Mouse (Mus musculus): ENCODE data around the gene Gphb5. TPM values are rescaled to one million over a fixed set of nuclear protein-coding genes. Genes with fewer than 3 reads are reported as not detected.

The Gphb5 gene
- polyA plus RNA-seq, 1 experiment: not detected

DNA sequence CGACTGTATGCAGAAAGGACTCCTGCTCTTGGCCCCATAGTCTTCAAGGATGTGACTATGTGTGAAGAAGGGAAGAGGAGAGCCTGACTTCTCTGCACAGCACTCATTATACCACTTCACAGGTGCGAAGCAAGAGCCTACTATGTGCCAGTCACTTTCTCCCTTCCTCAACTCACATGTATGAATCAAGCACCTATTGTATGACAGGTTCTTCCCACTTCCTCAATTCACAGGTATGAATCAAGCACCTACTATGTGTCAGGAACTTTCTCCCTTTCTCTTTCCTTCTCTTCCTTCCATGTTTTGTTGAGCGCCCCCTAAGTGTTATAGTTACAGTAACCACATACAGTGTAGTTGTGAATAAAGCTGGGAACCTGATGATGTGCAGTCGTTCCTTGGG, 8.2 kb upstream of the Gphb5 start:
- TF ChIP-seq CTCF (IDR thresholded peaks at IDR 0.05; ENCODE audit: borderline replicate concordance, insufficient read depth, low read depth, low read length) (no peak), POLR2A (IDR thresholded peaks at IDR 0.05; ENCODE audit: borderline replicate concordance, insufficient read depth, low read length) (no peak)
- H3K27ac ChIP-seq (ENCODE audit: insufficient read depth, low read length): no peak overlapping the region
- WGBS: 77% methylated on average over 4 of the region's 4 CpGs
- DNase-seq: no peak
- no peak overlapping the region for H3K4me3 ChIP-seq (replicated peaks; ENCODE audit: insufficient read depth, low read depth, low read length)
- H3K27me3 ChIP-seq (ENCODE audit: control insufficient read depth, insufficient read depth, low read length): no peaks in the 10 kb centered on the region
- H3K4me1 ChIP-seq (ENCODE audit: control insufficient read depth, insufficient read depth, low read length): no peaks in the 10 kb centered on the region

DNA sequence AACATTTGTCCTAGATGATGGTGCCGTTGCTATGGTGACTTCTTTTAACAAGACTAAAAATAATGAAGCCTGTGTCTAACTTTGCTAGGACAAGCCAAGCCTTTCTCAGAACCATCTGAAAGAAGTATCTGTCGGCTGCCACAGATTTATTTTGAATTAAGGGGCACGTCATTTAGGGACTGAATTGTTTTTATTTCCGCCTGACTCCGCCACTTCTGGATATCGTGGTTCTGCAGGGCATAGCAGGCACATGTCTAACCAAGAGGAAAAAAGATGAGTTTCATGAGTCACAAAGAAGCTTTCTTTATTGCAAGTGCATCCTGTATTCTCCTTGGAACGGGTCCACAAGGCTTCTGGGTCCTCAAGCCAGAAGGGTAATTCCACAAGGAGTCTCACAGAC, 7.8 kb upstream of the Gphb5 start:
- no peak overlapping the region for H3K4me3 ChIP-seq (replicated peaks; ENCODE audit: insufficient read depth, low read depth, low read length)
- 49% methylated on average over 7 of the region's 7 CpGs for WGBS
- TF ChIP-seq CTCF (IDR thresholded peaks at IDR 0.05; ENCODE audit: borderline replicate concordance, insufficient read depth, low read depth, low read length): no peak
- TF ChIP-seq POLR2A (IDR thresholded peaks at IDR 0.05; ENCODE audit: borderline replicate concordance, insufficient read depth, low read length): no peak
- no peak overlapping the region for H3K27ac ChIP-seq (ENCODE audit: insufficient read depth, low read length)
- DNase-seq: no peak
- no peaks in the 10 kb centered on the region for H3K4me1 ChIP-seq (ENCODE audit: control insufficient read depth, insufficient read depth, low read length)
- no peaks in the 10 kb centered on the region for H3K27me3 ChIP-seq (ENCODE audit: control insufficient read depth, insufficient read depth, low read length)

DNA sequence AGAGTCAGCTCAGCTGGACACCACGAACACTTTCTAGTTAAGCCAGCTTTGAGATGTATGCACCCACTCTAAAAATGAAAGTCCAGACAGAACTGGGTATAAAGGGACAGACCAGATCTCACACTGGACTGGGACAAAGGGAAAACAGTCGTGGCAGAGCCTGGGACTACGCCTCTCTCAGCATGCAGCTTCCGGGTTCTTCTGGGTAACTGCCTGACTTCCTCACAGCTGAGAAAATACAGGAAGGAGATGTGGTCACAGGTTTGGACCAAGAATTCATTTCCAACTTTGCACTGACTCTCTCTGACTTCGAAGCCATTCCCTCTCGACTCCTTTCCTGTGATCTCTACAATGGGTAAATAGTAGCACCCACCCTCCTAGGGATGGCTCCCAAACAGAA, 1.6 kb downstream of the Gphb5 start:
- no peak overlapping the region for H3K27ac ChIP-seq (ENCODE audit: insufficient read depth, low read length)
- H3K4me1 ChIP-seq (ENCODE audit: control insufficient read depth, insufficient read depth, low read length): no peaks in the 10 kb centered on the region
- no peak for DNase-seq
- H3K4me3 ChIP-seq (replicated peaks; ENCODE audit: insufficient read depth, low read depth, low read length): no peak overlapping the region
- no peaks in the 10 kb centered on the region for H3K27me3 ChIP-seq (ENCODE audit: control insufficient read depth, insufficient read depth, low read length)
- TF ChIP-seq POLR2A (IDR thresholded peaks at IDR 0.05; ENCODE audit: borderline replicate concordance, insufficient read depth, low read length): no peak
- WGBS: 68% methylated on average over 6 of the region's 6 CpGs

DNA sequence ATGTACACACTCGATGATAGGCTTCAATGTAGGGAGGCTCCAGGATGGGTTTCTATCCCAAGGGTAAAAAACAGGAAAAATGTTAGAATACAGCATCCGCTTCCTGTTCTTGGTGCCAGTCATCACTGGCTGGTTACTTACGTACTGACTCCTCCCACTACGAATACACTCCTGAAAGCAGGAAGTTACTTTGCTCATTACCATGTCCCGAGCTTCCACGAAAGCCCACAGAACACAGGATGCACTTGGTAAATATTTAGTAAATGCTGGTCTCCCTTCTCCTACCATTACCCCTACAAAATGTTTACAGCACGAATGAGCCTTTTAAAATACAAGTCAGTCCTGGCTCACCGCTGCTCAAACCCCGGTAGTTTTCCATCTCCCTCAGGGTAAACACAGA, 3.6 kb downstream of the Gphb5 start:
- DNase-seq: no peak
- no peak overlapping the region for H3K27ac ChIP-seq (ENCODE audit: insufficient read depth, low read length)
- TF ChIP-seq POLR2A (IDR thresholded peaks at IDR 0.05; ENCODE audit: borderline replicate concordance, insufficient read depth, low read length): no peak
- TF ChIP-seq CTCF (IDR thresholded peaks at IDR 0.05; ENCODE audit: borderline replicate concordance, insufficient read depth, low read depth, low read length): no peak
- no peaks in the 10 kb centered on the region for H3K4me1 ChIP-seq (ENCODE audit: control insufficient read depth, insufficient read depth, low read length)
- WGBS: 87% methylated on average over 9 of the region's 9 CpGs
- no peak overlapping the region for H3K4me3 ChIP-seq (replicated peaks; ENCODE audit: insufficient read depth, low read depth, low read length)
- no peaks in the 10 kb centered on the region for H3K27me3 ChIP-seq (ENCODE audit: control insufficient read depth, insufficient read depth, low read length)

DNA sequence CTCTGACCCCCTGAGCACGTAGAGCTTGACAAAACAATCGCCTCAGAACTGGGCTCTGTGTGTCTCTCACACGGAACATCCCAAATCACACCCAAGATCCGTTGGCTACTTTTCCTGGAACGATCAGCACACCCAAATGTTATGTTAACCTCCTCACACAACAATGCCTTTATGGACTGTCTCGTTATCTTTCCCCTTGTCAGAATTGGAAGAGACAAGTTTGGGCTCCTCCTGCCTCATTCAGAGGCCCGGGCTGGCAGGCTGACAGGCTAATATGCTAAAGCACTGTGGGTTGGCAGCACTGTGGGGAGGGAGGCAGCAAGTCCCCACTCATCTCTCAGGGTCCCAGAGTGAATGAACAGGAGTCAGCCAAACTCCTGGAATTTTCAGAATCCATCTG, 19.5 kb downstream of the Gphb5 start:
- Histone ChIP-seq H3K27ac (ENCODE audit: insufficient read depth, low read length) (no peak overlapping the region), H3K27me3 (ENCODE audit: control insufficient read depth, insufficient read depth, low read length) (no peaks in the 10 kb centered on the region), H3K4me3 (replicated peaks; ENCODE audit: insufficient read depth, low read depth, low read length) (no peak overlapping the region), H3K4me1 (ENCODE audit: control insufficient read depth, insufficient read depth, low read length) (no peaks in the 10 kb centered on the region)
- 20% methylated on average over 7 of the region's 7 CpGs for WGBS
- no peak for DNase-seq
- TF ChIP-seq CTCF (IDR thresholded peaks at IDR 0.05; ENCODE audit: borderline replicate concordance, insufficient read depth, low read depth, low read length): no peak
- no peak for TF ChIP-seq POLR2A (IDR thresholded peaks at IDR 0.05; ENCODE audit: borderline replicate concordance, insufficient read depth, low read length)

DNA sequence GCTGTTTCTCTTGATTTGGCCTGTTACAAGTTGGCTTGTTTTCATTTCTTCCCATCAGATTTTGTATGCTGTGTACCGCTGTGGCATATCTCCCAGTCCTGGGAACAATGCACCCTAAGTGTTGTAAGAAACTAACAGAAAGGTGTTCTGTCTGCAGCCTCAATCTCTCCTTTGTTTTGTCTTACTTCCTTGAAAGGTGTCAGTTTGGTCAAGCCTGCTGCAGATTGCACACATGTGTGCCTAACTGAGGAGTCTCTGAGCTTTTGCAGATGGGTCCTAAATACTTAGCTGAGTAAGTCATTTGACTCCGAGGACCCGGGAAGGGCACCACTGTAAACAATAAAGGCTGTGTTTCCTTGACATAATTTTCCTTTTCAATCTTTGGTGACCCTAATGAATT, 20.0 kb downstream of the Gphb5 start:
- Histone ChIP-seq H3K27me3 (ENCODE audit: control insufficient read depth, insufficient read depth, low read length) (no peaks in the 10 kb centered on the region), H3K4me1 (ENCODE audit: control insufficient read depth, insufficient read depth, low read length) (no peaks in the 10 kb centered on the region), H3K27ac (ENCODE audit: insufficient read depth, low read length) (no peak overlapping the region), H3K4me3 (replicated peaks; ENCODE audit: insufficient read depth, low read depth, low read length) (no peak overlapping the region)
- no peak for DNase-seq
- 70% methylated on average over 3 of the region's 3 CpGs for WGBS
- no peak for TF ChIP-seq CTCF (IDR thresholded peaks at IDR 0.05; ENCODE audit: borderline replicate concordance, insufficient read depth, low read depth, low read length)
- TF ChIP-seq POLR2A (IDR thresholded peaks at IDR 0.05; ENCODE audit: borderline replicate concordance, insufficient read depth, low read length): no peak

DNA sequence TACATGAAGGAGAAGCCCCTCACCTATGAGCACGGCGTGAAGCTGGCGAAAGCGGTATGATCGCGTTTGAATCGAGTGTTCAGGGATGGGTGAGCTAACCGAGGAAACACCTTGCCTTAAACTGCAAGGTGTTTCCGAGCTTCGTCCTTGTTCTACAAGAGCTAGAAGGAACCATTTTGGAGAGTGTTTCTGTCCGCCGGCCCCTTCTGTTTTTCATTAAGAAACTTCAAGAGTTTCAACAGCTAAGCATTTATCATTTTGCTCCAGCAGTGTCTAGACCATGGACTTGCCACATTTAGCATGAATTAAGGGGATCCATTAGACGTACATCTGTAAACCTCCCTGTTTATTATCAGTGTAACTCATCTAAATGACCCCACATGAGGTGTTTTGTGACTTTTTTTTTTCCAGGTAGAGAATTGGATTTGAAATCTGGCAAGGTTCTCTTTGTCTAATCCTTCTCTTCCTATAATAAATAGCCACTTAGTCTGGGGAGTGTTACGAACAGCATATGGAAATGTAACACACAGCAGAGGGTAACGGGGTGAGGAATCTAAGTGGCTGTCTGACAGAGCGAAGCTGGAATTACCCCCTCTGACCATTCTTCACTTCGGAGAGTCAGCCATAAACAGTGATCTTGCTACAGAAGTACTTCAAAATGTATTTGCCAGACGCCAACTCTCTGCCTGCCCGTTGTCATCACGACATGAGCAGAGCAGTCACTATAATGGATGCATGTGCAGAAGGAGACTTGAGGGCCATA, 22.4 kb downstream of the Gphb5 start:
- no peaks in the 10 kb centered on the region for H3K27me3 ChIP-seq (ENCODE audit: control insufficient read depth, insufficient read depth, low read length)
- TF ChIP-seq CTCF (IDR thresholded peaks at IDR 0.05; ENCODE audit: borderline replicate concordance, insufficient read depth, low read depth, low read length) (no peak), POLR2A (IDR thresholded peaks at IDR 0.05; ENCODE audit: borderline replicate concordance, insufficient read depth, low read length) (no peak)
- no peak overlapping the region for H3K4me3 ChIP-seq (replicated peaks; ENCODE audit: insufficient read depth, low read depth, low read length)
- WGBS: 91% methylated on average over 20 of the region's 20 CpGs
- no peak for DNase-seq
- no peaks in the 10 kb centered on the region for H3K4me1 ChIP-seq (ENCODE audit: control insufficient read depth, insufficient read depth, low read length)
- no peak overlapping the region for H3K27ac ChIP-seq (ENCODE audit: insufficient read depth, low read length)

DNA sequence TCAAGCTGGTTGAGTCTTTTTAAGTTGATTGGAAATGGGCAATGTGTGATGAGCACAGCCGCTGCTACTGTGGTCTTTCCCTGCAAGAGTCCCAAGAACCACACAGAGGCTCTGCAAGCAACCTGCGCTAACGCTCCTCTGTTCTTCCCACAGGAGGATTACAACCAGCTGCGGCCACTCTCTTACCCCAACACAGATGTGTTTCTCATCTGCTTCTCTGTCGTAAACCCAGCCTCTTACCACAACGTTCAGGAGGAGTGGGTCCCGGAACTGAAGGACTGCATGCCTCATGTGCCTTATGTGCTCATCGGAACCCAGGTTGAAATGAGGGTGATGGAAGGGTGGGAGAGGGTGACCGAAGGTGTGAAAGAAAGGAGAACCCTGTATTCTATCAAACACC, 25.1 kb downstream of the Gphb5 start:
- Histone ChIP-seq H3K4me1 (ENCODE audit: control insufficient read depth, insufficient read depth, low read length) (peaks cover 4% of the 10 kb centered on the region; the same call in 1 of the 2 replicates), H3K4me3 (replicated peaks; ENCODE audit: insufficient read depth, low read depth, low read length) (no peak overlapping the region), H3K27ac (ENCODE audit: insufficient read depth, low read length) (no peak overlapping the region), H3K27me3 (ENCODE audit: control insufficient read depth, insufficient read depth, low read length) (no peaks in the 10 kb centered on the region)
- TF ChIP-seq CTCF (IDR thresholded peaks at IDR 0.05; ENCODE audit: borderline replicate concordance, insufficient read depth, low read depth, low read length) (no peak), POLR2A (IDR thresholded peaks at IDR 0.05; ENCODE audit: borderline replicate concordance, insufficient read depth, low read length) (no peak)
- 92% methylated on average over 9 of the region's 9 CpGs for WGBS
- no peak for DNase-seq
